Mouse (Mus musculus): ENCODE measurements around the gene Vmn1r135.
"Not testable (repeated sequence)": the region's sequence is repeated elsewhere in the genome, so short reads cannot be mapped to it uniquely, and the experiment has no call there.

The Vmn1r135 gene

GRCm38 (mm10) chr7:21832051-21832450 lies at the start of gene Vmn1r135:
Gene Vmn1r135 (plus strand): TSS chr7:21832351.
- DNase-seq (ENCODE audit: low read depth, low spot score) = not testable (repeated sequence)

- not testable (repeated sequence) for DNase-seq (ENCODE audit: low read depth, low spot score)
These were observed 35.5 kb upstream of the Vmn1r135 start, which contains the start of gene Gm4177 for GRCm38 (mm10) chr7:21796628-21797027. Gene Gm4177 (minus strand): TSS chr7:21796728.

GRCm38 (mm10) chr7:21844167-21844566 lies 12.0 kb downstream of the Vmn1r135 start, which contains the start of gene Gm5725:
Gene Gm5725 (minus strand): TSS chr7:21844267.
- DNase-seq (ENCODE audit: low read depth, low spot score) = not testable (repeated sequence)
